Mouse (Mus musculus) midbrain, embryonic 11.5 days (tissue): ENCODE results near the gene Tmem266. TPM values are rescaled to one million over a fixed set of nuclear protein-coding genes. Genes with fewer than 3 reads are reported as not detected.

Source experiments
- ATAC-seq: fragments of 200-750 bp; cut with Nextera tagmentation; 2 replicates; pipeline ENCODE4 v1.8.0; 2017; ENCODE audit warnings: moderate TSS enrichment, moderate library complexity; ENCODE audit not compliant: low FRiP score
- DNase-seq: peaks from one replicate; pipeline ENCODE4 v3.0.0; 2015; ENCODE audit warnings: low spot score; ENCODE audit errors: missing footprints
- H3K27ac ChIP-seq: fragments of 300-500 bp; sonication (generic); 2 replicates; pipeline ENCODE4 v1.5.1; 2014; ENCODE audit warnings: low read depth, low read length
- H3K27me3 ChIP-seq: fragments of 300-500 bp; sonication (generic); 2 replicates; pipeline ENCODE4 v1.6.1; 2014; ENCODE audit warnings: mild to moderate bottlenecking, low read length, moderate library complexity, mixed read lengths; ENCODE audit not compliant: control insufficient read depth, insufficient read depth
- H3K36me3 ChIP-seq: fragments of 300-500 bp; sonication (generic); 2 replicates; pipeline ENCODE4 v1.6.1; 2014; ENCODE audit warnings: mild to moderate bottlenecking, low read length, moderate library complexity, mixed read lengths; ENCODE audit not compliant: control insufficient read depth, insufficient read depth
- H3K4me1 ChIP-seq: fragments of 300-500 bp; sonication (generic); 2 replicates; pipeline ENCODE4 v1.6.1; 2014; ENCODE audit warnings: low read length; ENCODE audit not compliant: control insufficient read depth, insufficient read depth
- H3K4me2 ChIP-seq: fragments of 300-500 bp; sonication (generic); 2 replicates; pipeline ENCODE4 v1.6.1; 2014; ENCODE audit warnings: mild to moderate bottlenecking, moderate library complexity
- H3K4me3 ChIP-seq: fragments of 300-500 bp; sonication (generic); 2 replicates; pipeline ENCODE4 v1.5.1; 2014; ENCODE audit warnings: low read depth, low read length
- H3K9ac ChIP-seq: fragments of 300-500 bp; sonication (generic); 2 replicates; pipeline ENCODE4 v1.6.1; 2014; ENCODE audit warnings: low read length
- H3K9me3 ChIP-seq: fragments of 300-500 bp; sonication (generic); 2 replicates; pipeline ENCODE4 v1.6.1; 2016; ENCODE audit warnings: low read length; ENCODE audit not compliant: control insufficient read depth
- WGBS: fragments of 180-500 bp; shearing (Covaris S2); extraction: QIAGEN DNeasy Blood & Tissue Kit; methylation state at CpG from one replicate; pipeline ENCODE4 v1.1.7; 2014; 5-methylcytosine and 5-hydroxymethylcytosine counted together
- polyA plus RNA-seq: library from polyadenylated mRNA; unstranded; fragments of >200 nt; fragmentation: Nextera tagmentation; extraction: Ambion mirVana; gene quantifications from 2 replicates; pipeline ENCODE4 v1.2.1, GENCODE M21; 2014

Gene Tmem266
- polyA plus RNA-seq, 1 experiment from 2014 or later, result 0.57 TPM

DNA sequence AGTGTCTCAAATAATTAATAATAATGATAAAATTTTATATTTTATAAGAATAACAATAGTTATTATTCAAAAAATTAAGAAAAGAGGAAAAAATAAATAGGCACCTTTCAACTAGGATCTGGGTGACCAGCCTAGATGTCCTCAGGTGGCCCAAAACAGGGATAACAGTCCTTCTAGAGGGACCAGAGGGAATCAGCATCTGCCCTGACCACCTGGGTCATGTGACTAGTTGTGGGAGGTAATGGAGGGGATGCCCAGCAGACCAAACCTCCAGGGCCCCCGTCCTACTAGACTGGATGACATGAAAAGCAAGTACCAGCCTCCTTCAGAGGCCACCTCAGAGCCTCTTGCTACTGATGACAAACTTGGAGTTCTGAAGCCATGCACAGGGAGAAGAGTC, 122.4 kb downstream of the Tmem266 start:
- no peak overlapping the region for H3K4me2 ChIP-seq
- no peak overlapping the region for H3K4me3 ChIP-seq
- no peaks in the 10 kb centered on the region for H3K4me1 ChIP-seq
- H3K9ac ChIP-seq, result no peak overlapping the region
- WGBS, result 75% methylated on average over 1 of the region's 1 CpGs
- peak; percentile 72 for DNase-seq
- no peak for ATAC-seq
- no peaks in the 10 kb centered on the region for H3K36me3 ChIP-seq
- no peaks in the 10 kb centered on the region for H3K27me3 ChIP-seq
- H3K9me3 ChIP-seq, result no peaks in the 10 kb centered on the region
- H3K27ac ChIP-seq, result no peak overlapping the region

DNA sequence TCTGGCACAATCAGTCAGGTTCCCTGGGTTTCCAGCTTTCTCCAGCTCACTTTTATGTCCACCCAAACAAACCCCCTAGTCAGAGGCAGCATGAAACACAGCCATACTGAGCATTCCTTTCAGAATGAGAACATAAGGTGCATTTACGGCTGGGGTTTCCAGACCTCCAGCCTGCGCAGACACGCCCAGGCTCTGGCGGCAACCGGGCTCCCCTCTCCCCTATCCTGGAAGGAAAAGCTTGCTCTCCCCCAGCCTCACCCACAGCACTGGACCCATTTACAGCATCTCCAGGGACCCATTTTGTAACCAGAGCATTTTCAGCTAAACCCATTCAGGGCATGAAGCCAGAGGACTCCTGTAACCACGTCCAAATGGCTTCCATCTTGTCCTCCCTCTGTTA, 123.3 kb downstream of the Tmem266 start:
- H3K27ac ChIP-seq, result no peak overlapping the region
- 92% methylated on average over 6 of the region's 6 CpGs for WGBS
- H3K4me3 ChIP-seq, result no peak overlapping the region
- H3K9me3 ChIP-seq, result no peaks in the 10 kb centered on the region
- H3K9ac ChIP-seq, result no peak overlapping the region
- no peak overlapping the region for H3K4me2 ChIP-seq
- ATAC-seq (no peak), DNase-seq (peak; percentile 26)
- no peaks in the 10 kb centered on the region for H3K4me1 ChIP-seq
- no peaks in the 10 kb centered on the region for H3K27me3 ChIP-seq
- H3K36me3 ChIP-seq, result no peaks in the 10 kb centered on the region

DNA sequence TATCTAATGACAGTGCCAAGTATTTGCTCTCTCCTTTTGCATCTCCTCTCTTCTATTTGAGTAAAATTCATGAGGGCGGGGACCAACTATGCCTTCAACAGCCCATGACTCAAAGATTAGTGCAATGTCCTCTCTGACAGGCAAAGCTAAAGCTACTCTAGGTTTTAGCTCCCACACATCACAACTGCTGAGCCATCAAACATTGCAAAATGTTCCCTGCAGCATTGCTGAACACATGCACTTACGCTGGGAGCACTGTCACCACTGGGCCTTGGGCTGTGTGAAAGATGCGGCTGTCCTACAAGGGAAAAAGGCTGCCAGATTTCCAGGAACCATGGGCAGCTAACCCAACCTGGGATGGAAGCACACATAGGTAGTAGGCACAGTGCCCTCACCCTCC, 124.7 kb downstream of the Tmem266 start:
- no peaks in the 10 kb centered on the region for H3K36me3 ChIP-seq
- no peak overlapping the region for H3K4me3 ChIP-seq
- H3K4me2 ChIP-seq, result no peak overlapping the region
- no peaks in the 10 kb centered on the region for H3K9me3 ChIP-seq
- no peak overlapping the region for H3K27ac ChIP-seq
- no peaks in the 10 kb centered on the region for H3K27me3 ChIP-seq
- DNase-seq (peak; percentile 45), ATAC-seq (no peak)
- H3K4me1 ChIP-seq, result no peaks in the 10 kb centered on the region
- 90% methylated on average over 3 of the region's 3 CpGs for WGBS
- H3K9ac ChIP-seq, result no peak overlapping the region

DNA sequence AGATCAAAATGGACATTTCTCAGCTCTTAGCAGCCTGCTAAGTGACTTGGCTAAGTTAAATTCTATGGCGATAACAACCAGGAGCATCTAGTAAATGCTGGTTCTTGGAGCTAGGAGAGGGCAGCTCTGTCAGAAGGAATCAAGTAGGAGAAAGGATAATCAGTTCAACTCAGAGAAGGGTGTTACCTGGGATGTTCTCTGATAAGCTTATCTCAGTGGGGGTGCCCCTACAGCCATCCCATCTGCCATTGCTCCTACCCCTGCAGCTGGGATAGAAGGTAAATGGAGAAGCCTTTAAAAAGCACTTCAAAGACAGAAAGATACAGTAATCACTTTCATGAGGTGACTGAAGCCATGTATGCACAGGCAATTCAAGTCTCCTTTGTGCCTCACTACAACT, 126.2 kb downstream of the Tmem266 start:
- WGBS, result 90% methylated on average over 1 of the region's 1 CpGs
- DNase-seq, result no peak

DNA sequence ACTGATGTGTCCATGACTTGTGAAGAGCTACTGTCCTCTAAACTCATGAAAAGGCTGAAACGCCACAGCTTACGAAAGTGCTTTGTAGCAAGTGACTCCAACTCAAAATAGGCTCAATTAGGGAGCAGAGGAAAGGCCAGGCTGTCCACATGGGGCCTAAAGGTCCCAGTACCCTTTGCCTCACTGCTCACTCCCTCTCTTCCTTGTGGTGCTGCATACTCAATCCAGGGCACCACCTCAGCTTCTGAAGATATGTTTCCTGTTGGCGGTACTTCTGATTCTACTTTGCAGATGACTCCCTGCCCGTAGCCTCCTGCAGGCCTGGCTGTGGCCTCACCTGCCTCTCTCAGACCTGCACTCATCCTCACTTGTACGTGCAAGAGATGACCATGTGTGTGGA, 126.7 kb downstream of the Tmem266 start:
- no peak overlapping the region for H3K9ac ChIP-seq
- DNase-seq (peak; percentile 59), ATAC-seq (no peak)
- H3K4me3 ChIP-seq, result no peak overlapping the region
- no peaks in the 10 kb centered on the region for H3K4me1 ChIP-seq
- no peaks in the 10 kb centered on the region for H3K36me3 ChIP-seq
- no peaks in the 10 kb centered on the region for H3K9me3 ChIP-seq
- 94% methylated on average over 5 of the region's 5 CpGs for WGBS
- H3K4me2 ChIP-seq, result no peak overlapping the region
- no peaks in the 10 kb centered on the region for H3K27me3 ChIP-seq
- H3K27ac ChIP-seq, result no peak overlapping the region

More for the DNA sequence above, 126.2 kb downstream of the Tmem266 start:
- Histone ChIP-seq H3K4me2 (no peak overlapping the region), H3K27ac (no peak overlapping the region), H3K9ac (no peak overlapping the region), H3K27me3 (no peaks in the 10 kb centered on the region), H3K4me3 (no peak overlapping the region), H3K4me1 (no peaks in the 10 kb centered on the region), H3K9me3 (no peaks in the 10 kb centered on the region), H3K36me3 (no peaks in the 10 kb centered on the region)
- ATAC-seq, result no peak

DNA sequence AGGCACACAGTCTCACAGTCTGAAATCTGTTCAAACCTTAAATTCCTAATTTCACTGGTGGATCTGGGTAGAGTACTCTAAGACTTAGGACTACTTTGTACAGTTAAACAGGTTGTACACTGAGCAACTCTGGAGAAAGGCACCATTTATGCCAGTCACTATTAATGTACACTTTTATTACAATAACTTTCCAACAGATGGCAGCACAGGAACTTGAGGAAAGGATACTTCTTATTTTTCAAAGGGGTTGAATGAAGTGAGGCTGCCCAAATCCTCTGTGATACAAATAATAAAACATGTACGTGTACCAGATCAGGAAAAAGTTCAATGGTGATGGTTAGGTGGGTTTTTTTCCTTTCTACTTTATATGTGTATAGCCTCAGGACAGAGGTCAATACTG, 141.7 kb downstream of the Tmem266 start:
- Histone ChIP-seq H3K4me3 (no peak overlapping the region), H3K4me1 (no peaks in the 10 kb centered on the region), H3K9me3 (no peaks in the 10 kb centered on the region), H3K4me2 (no peak overlapping the region), H3K36me3 (no peaks in the 10 kb centered on the region), H3K9ac (no peak overlapping the region), H3K27ac (no peak overlapping the region), H3K27me3 (no peaks in the 10 kb centered on the region)
- WGBS, result 81% methylated on average over 1 of the region's 1 CpGs
- ATAC-seq, result no peak
- peak; percentile 69 for DNase-seq

DNA sequence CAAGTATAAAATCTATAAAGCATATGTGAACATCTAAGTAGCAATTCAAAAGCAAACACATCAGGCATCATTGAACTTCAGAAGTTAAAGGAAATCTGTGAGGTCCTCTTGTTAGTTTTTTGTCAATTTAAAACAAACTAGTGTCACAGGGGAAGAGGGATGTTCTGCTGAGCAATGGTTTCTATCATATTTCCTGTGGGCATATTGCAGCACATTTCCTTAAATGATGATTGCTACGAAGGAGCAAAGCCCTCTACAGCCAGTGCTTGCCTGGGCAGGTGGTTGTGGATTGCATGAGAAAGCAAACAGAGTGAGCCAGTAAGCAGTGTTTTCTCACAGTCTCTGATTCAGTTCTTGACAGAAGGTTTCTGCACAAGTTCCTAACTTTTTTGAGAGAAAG, 149.4 kb downstream of the Tmem266 start:
- Histone ChIP-seq H3K27ac (no peak overlapping the region), H3K9me3 (no peaks in the 10 kb centered on the region), H3K4me3 (no peak overlapping the region), H3K4me2 (no peak overlapping the region), H3K27me3 (no peaks in the 10 kb centered on the region), H3K4me1 (no peaks in the 10 kb centered on the region), H3K36me3 (no peaks in the 10 kb centered on the region), H3K9ac (no peak overlapping the region)
- ATAC-seq, result no peak
- WGBS, result 81% methylated on average over 1 of the region's 1 CpGs
- no peak for DNase-seq

DNA sequence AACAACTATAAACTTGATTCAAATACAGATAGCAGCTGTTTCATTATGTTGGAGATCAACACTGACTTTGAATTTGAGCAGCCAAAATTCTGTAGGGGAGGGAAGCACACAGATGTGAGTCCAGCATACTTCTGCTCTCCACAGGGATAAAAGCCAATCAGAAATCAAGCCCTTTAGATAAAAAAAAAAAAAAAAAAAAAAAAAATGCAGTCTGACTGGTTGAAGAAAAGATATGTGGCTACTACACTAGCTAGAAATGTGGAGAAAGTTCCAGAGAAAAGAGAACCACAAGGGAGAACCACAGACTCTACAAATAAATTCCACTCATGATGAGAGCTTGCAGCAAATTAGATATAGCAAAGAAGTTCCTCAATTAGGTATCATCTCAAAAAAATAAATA, 152.0 kb downstream of the Tmem266 start:
- ATAC-seq, result no peak
- no peak overlapping the region for H3K4me3 ChIP-seq
- no peaks in the 10 kb centered on the region for H3K4me1 ChIP-seq
- no peaks in the 10 kb centered on the region for H3K36me3 ChIP-seq
- no peak overlapping the region for H3K9ac ChIP-seq
- no peaks in the 10 kb centered on the region for H3K9me3 ChIP-seq
- H3K4me2 ChIP-seq, result no peak overlapping the region
- no peak overlapping the region for H3K27ac ChIP-seq
- no peak for DNase-seq
- no peaks in the 10 kb centered on the region for H3K27me3 ChIP-seq

DNA sequence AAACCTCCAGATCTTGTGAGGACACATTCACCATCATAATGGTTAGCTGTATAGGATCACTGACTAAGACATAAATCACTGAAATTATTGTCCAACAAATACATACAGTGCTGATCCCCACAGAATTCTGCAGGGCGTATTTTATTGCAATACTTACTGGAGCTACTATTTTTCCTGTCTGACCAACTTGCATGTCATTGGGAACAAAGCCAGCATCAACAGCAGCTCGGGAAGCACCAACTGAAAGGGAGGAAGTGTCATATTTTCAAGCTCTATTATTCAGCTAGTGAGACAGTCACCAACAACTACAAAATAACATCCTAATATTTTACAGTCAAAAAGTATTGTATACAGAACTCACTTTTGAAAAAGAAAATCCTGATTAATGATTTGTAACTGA, 155.4 kb downstream of the Tmem266 start:
- Histone ChIP-seq H3K9me3 (no peaks in the 10 kb centered on the region), H3K4me3 (no peak overlapping the region), H3K4me2 (no peak overlapping the region), H3K36me3 (no peaks in the 10 kb centered on the region), H3K9ac (no peak overlapping the region), H3K4me1 (no peaks in the 10 kb centered on the region), H3K27me3 (no peaks in the 10 kb centered on the region), H3K27ac (no peak overlapping the region)
- no peak for DNase-seq
- ATAC-seq, result no peak
- WGBS, result 85% methylated on average over 2 of the region's 2 CpGs
